Mouse (Mus musculus) neural tube, embryonic 11.5 days (tissue): ENCODE data around the gene Dnah8. TPM values are rescaled to one million over a fixed set of nuclear protein-coding genes. Genes with fewer than 3 reads are reported as not detected.

Source experiments
- ATAC-seq: fragments of 200-750 bp; cut with Nextera tagmentation; 2 replicates; pipeline ENCODE4 v1.8.0; 2017; ENCODE audit warnings: moderate number of reproducible peaks, mild to moderate bottlenecking, moderate TSS enrichment, moderate library complexity; ENCODE audit not compliant: insufficient read depth, low FRiP score, low TSS enrichment
- DNase-seq: peaks from one replicate; pipeline ENCODE4 v3.0.0-alpha.2; 2015; ENCODE audit warnings: low spot score
- H3K27ac ChIP-seq: fragments of 300-500 bp; sonication (generic); 2 replicates; pipeline ENCODE4 v1.5.1; 2014; ENCODE audit warnings: low read depth, mild to moderate bottlenecking, low read length
- H3K27me3 ChIP-seq: fragments of 300-500 bp; sonication (generic); 2 replicates; pipeline ENCODE4 v1.6.1; 2014; ENCODE audit warnings: mild to moderate bottlenecking, low read length, mixed read lengths; ENCODE audit not compliant: control insufficient read depth, insufficient read depth
- H3K36me3 ChIP-seq: fragments of 300-500 bp; sonication (generic); 2 replicates; pipeline ENCODE4 v1.6.1; 2014; ENCODE audit warnings: mild to moderate bottlenecking, low read length, moderate library complexity, mixed read lengths; ENCODE audit not compliant: control insufficient read depth, insufficient read depth
- H3K4me1 ChIP-seq: fragments of 300-500 bp; sonication (generic); 2 replicates; pipeline ENCODE4 v1.6.1; 2014; ENCODE audit warnings: low read length, mixed read lengths; ENCODE audit not compliant: control insufficient read depth, insufficient read depth
- H3K4me2 ChIP-seq: fragments of 300-500 bp; sonication (generic); 2 replicates; pipeline ENCODE4 v1.6.1; 2014; ENCODE audit warnings: low read depth, mild to moderate bottlenecking, moderate library complexity
- H3K4me3 ChIP-seq: fragments of 300-500 bp; sonication (generic); 2 replicates; pipeline ENCODE4 v1.5.1; 2014; ENCODE audit warnings: low read depth, low read length
- H3K9ac ChIP-seq: fragments of 300-500 bp; sonication (generic); 2 replicates; pipeline ENCODE4 v1.6.1; 2014; ENCODE audit warnings: mild to moderate bottlenecking, low read length
- H3K9me3 ChIP-seq: fragments of 300-500 bp; sonication (generic); 2 replicates; pipeline ENCODE4 v1.6.1; 2016; ENCODE audit warnings: low read length; ENCODE audit not compliant: control insufficient read depth
- WGBS: fragments of 180-500 bp; shearing (Covaris S2); extraction: QIAGEN DNeasy Blood & Tissue Kit; methylation state at CpG from one replicate; pipeline ENCODE4 v1.1.7; 2014; 5-methylcytosine and 5-hydroxymethylcytosine counted together
- polyA plus RNA-seq: library from polyadenylated mRNA; unstranded; fragments of >200 nt; fragmentation: Nextera tagmentation; extraction: Ambion mirVana; gene quantifications from 2 replicates; pipeline ENCODE4 v1.2.1, GENCODE M21; 2014

Gene Dnah8
- polyA plus RNA-seq, 1 experiment from 2014 or later: 1.1 TPM

GRCm38 (mm10) chr17:30882206-30882605, 258.1 kb downstream of the Dnah8 start:
- Histone ChIP-seq H3K9me3 (no peaks in the 10 kb centered on the region), H3K9ac (no peak overlapping the region), H3K27me3 (no peaks in the 10 kb centered on the region), H3K4me3 (no peak overlapping the region), H3K27ac (no peak overlapping the region), H3K36me3 (no peaks in the 10 kb centered on the region), H3K4me2 (no peak overlapping the region), H3K4me1 (0 out of 2 replicates have a peak, but pooled peaks cover 3% of the 10 kb centered on the region)
- DNase-seq (no peak), ATAC-seq (no peak)
- 3% methylated on average over 6 of the region's 6 CpGs for WGBS

- ATAC-seq: no peak
- Histone ChIP-seq H3K9me3 (no peaks in the 10 kb centered on the region), H3K27me3 (no peaks in the 10 kb centered on the region), H3K4me2 (no peak overlapping the region), H3K36me3 (no peaks in the 10 kb centered on the region), H3K9ac (no peak overlapping the region), H3K27ac (no peak overlapping the region), H3K4me3 (no peak overlapping the region), H3K4me1 (0 out of 2 replicates have a peak, but pooled peaks cover 3% of the 10 kb centered on the region)
- WGBS: 84% methylated on average over 8 of the region's 8 CpGs
- DNase-seq: no peak
These were observed 259.4 kb downstream of the Dnah8 start for GRCm38 (mm10) chr17:30883534-30883933.

GRCm38 (mm10) chr17:30892086-30892485, 267.9 kb downstream of the Dnah8 start:
- H3K36me3 ChIP-seq: no peaks in the 10 kb centered on the region
- 14% methylated on average over 1 of the region's 1 CpGs for WGBS
- no peak for ATAC-seq

DNA sequence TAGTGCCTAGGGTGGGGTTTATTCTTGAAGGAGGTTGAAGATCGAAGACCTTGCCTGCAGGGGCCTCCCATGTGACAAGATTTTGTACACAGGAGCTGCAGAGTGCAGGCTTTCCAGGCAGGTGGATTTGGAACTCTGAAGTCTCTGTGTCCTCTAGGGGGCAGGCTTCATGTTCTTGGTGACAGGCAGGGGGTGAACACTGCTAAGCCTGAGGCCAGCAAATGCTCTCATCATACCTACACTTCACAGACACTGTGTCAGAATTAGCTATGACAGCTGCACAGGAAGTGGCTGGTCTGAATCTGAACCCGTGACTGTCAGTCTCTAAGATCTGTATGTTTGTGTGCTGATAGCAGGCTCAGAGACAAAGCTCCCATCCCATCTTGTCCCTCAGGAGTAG, 268.6 kb downstream of the Dnah8 start:
- Histone ChIP-seq H3K4me3 (no peak overlapping the region), H3K9me3 (no peaks in the 10 kb centered on the region), H3K27me3 (no peaks in the 10 kb centered on the region), H3K36me3 (no peaks in the 10 kb centered on the region), H3K9ac (no peak overlapping the region), H3K4me2 (no peak overlapping the region), H3K4me1 (peaks cover 5% of the 10 kb centered on the region; the same call in 1 of the 2 replicates), H3K27ac (no peak overlapping the region)
- ATAC-seq: no peak
- peak; percentile 28 for DNase-seq
- WGBS: 49% methylated on average over 2 of the region's 2 CpGs

More at GRCm38 (mm10) chr17:30892086-30892485, 267.9 kb downstream of the Dnah8 start:
- DNase-seq: no peak
- no peaks in the 10 kb centered on the region for H3K27me3 ChIP-seq
- peaks cover 5% of the 10 kb centered on the region; the same call in 1 of the 2 replicates for H3K4me1 ChIP-seq
- H3K9me3 ChIP-seq: no peaks in the 10 kb centered on the region
- no peak overlapping the region for H3K27ac ChIP-seq
- no peak overlapping the region for H3K9ac ChIP-seq
- no peak overlapping the region for H3K4me2 ChIP-seq
- no peak overlapping the region for H3K4me3 ChIP-seq

- Histone ChIP-seq H3K9me3 (no peaks in the 10 kb centered on the region), H3K36me3 (no peaks in the 10 kb centered on the region), H3K4me1 (peaks cover 3% of the 10 kb centered on the region; the same call in 1 of the 2 replicates), H3K27me3 (peaks cover 10% of the 10 kb centered on the region), H3K9ac (no peak overlapping the region), H3K4me2 (no peak overlapping the region), H3K4me3 (no peak overlapping the region), H3K27ac (no peak overlapping the region)
- ATAC-seq (no peak), DNase-seq (no peak)
- 40% methylated on average over 2 of the region's 2 CpGs for WGBS
These were observed 272.9 kb downstream of the Dnah8 start for GRCm38 (mm10) chr17:30897075-30897474.

GRCm38 (mm10) chr17:30901627-30902026, 277.5 kb downstream of the Dnah8 start, which contains the start of gene Glp1r:
Glp1r (plus strand) TSS chr17:30901817.
- WGBS: under 1% methylated on average over 37 of the region's 37 CpGs
- DNase-seq: no peak

GRCm38 (mm10) chr17:30904096-30904495, 279.9 kb downstream of the Dnah8 start:
- H3K4me1 ChIP-seq: peaks cover 3% of the 10 kb centered on the region; the same call in 1 of the 2 replicates
- no peak overlapping the region for H3K27ac ChIP-seq
- no peak for ATAC-seq
- WGBS: 73% methylated on average over 2 of the region's 2 CpGs
- no peaks in the 10 kb centered on the region for H3K9me3 ChIP-seq
- H3K36me3 ChIP-seq: no peaks in the 10 kb centered on the region
- peaks cover 13% of the 10 kb centered on the region for H3K27me3 ChIP-seq
- no peak overlapping the region for H3K4me3 ChIP-seq
- H3K4me2 ChIP-seq: no peak overlapping the region
- no peak for DNase-seq
- H3K9ac ChIP-seq: no peak overlapping the region

More at GRCm38 (mm10) chr17:30901627-30902026, 277.5 kb downstream of the Dnah8 start, which contains the start of gene Glp1r:
- peak within 1 kb of the TSS; percentile 39 for H3K4me3 ChIP-seq
- peak within 1 kb of the TSS; percentile 50 for H3K9ac ChIP-seq
- ATAC-seq: no peak
- peaks cover 3% of the 10 kb centered on the region; the same call in 1 of the 2 replicates for H3K4me1 ChIP-seq
- peaks cover 13% of the 10 kb centered on the region for H3K27me3 ChIP-seq
- H3K27ac ChIP-seq: no peak within 1 kb of the TSS
- no peaks in the 10 kb centered on the region for H3K36me3 ChIP-seq
- peak within 1 kb of the TSS; percentile 86 for H3K4me2 ChIP-seq
- H3K9me3 ChIP-seq: no peaks in the 10 kb centered on the region

DNA sequence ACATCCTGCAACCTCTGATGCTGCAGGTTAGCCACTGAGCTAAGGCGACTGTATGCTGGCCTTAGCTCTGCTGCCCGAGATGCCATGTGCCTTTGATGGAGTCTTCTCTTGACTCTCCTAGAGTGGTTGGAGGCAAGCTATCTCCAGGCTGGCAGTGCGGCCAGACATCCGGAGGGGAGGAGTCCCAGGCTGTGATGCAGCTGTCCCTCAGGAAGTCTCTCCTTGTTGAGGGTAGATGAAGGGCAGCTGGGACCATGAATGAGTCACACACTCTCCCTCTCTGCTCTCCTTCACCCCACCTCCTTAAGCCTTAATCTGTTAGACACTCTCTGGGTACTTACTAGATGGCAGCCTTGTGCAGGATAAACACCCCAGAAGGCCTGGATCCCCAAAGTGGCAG, 283.4 kb downstream of the Dnah8 start:
- Histone ChIP-seq H3K27me3 (peaks cover under 1% of the 10 kb centered on the region; the same call in 1 of the 2 replicates), H3K4me1 (no peaks in the 10 kb centered on the region), H3K4me3 (no peak overlapping the region), H3K27ac (no peak overlapping the region), H3K36me3 (no peaks in the 10 kb centered on the region), H3K4me2 (no peak overlapping the region), H3K9ac (no peak overlapping the region), H3K9me3 (no peaks in the 10 kb centered on the region)
- no peak for ATAC-seq
- WGBS: 79% methylated on average over 4 of the region's 4 CpGs
- no peak for DNase-seq
